Mouse (Mus musculus) lung, embryonic 15.5 days (tissue): ENCODE measurements at regions not wholly inside any gene's neighbourhood (a gene's known extent, or its start where the extent isn't known, plus 50 kb on each side); places are given as distances from the start of the nearest gene placed in this dataset.

Source experiments
- ATAC-seq: fragments of 200-750 bp; cut with Nextera tagmentation; 2 replicates; pipeline ENCODE4 v1.8.0; 2017; ENCODE audit warnings: moderate number of reproducible peaks, borderline replicate concordance; ENCODE audit not compliant: low FRiP score, low TSS enrichment; ENCODE audit errors: extremely low read depth
- H3K27ac ChIP-seq: fragments of 300-500 bp; sonication (generic); 2 replicates; pipeline ENCODE4 v1.5.1; 2015; ENCODE audit warnings: moderate library complexity, mild to moderate bottlenecking, inconsistent platforms
- H3K27me3 ChIP-seq: fragments of 300-500 bp; sonication (generic); 2 replicates; pipeline ENCODE4 v1.6.1; 2015; ENCODE audit warnings: inconsistent platforms
- H3K36me3 ChIP-seq: fragments of 300-500 bp; sonication (generic); 2 replicates; pipeline ENCODE4 v1.6.1; 2015; ENCODE audit warnings: inconsistent platforms
- H3K4me1 ChIP-seq: fragments of 300-500 bp; sonication (generic); 2 replicates; pipeline ENCODE4 v1.6.1; 2015; ENCODE audit warnings: inconsistent platforms
- H3K4me2 ChIP-seq: fragments of 300-500 bp; sonication (generic); 2 replicates; pipeline ENCODE4 v1.6.1; 2015; ENCODE audit warnings: inconsistent platforms, mild to moderate bottlenecking, moderate library complexity
- H3K4me3 ChIP-seq: fragments of 300-500 bp; sonication (generic); 2 replicates; pipeline ENCODE4 v1.5.1; 2015; ENCODE audit warnings: mild to moderate bottlenecking, inconsistent platforms
- H3K9ac ChIP-seq: fragments of 300-500 bp; sonication (generic); 2 replicates; pipeline ENCODE4 v1.6.1; 2015; ENCODE audit warnings: inconsistent platforms
- H3K9me3 ChIP-seq: fragments of 300-500 bp; sonication (generic); 2 replicates; pipeline ENCODE4 v1.6.1; 2016; ENCODE audit warnings: inconsistent platforms
- WGBS: fragments of 180-500 bp; shearing (Covaris S2); methylation state at CpG from one replicate; pipeline ENCODE4 v1.1.7; 2015; 5-methylcytosine and 5-hydroxymethylcytosine counted together

GRCm38 (mm10) chr9:87402010-87402409 lies 146.7 kb upstream of the Cep162 start:
- Histone ChIP-seq H3K9me3 (no peaks in the 10 kb centered on the region), H3K9ac (no peak overlapping the region), H3K4me2 (no peak overlapping the region), H3K4me3 (no peak overlapping the region), H3K4me1 (no peaks in the 10 kb centered on the region), H3K27ac (no peak overlapping the region), H3K27me3 (no peaks in the 10 kb centered on the region), H3K36me3 (no peaks in the 10 kb centered on the region)
- 75% methylated on average over 3 of the region's 3 CpGs for WGBS
- ATAC-seq = no peak

GRCm38 (mm10) chr9:87387516-87387915 lies 132.2 kb upstream of the Cep162 start:
- Histone ChIP-seq H3K27me3 (no peaks in the 10 kb centered on the region), H3K4me3 (no peak overlapping the region), H3K9ac (no peak overlapping the region), H3K4me1 (no peaks in the 10 kb centered on the region), H3K27ac (no peak overlapping the region), H3K36me3 (no peaks in the 10 kb centered on the region), H3K4me2 (no peak overlapping the region), H3K9me3 (no peaks in the 10 kb centered on the region)
- WGBS = 69% methylated on average over 5 of the region's 5 CpGs
- no peak for ATAC-seq

GRCm38 (mm10) chr9:87383513-87383912 lies 128.2 kb upstream of the Cep162 start:
- no peak overlapping the region for H3K4me2 ChIP-seq
- no peak for ATAC-seq

GRCm38 (mm10) chr9:87377921-87378320 lies 122.6 kb upstream of the Cep162 start:
- H3K4me3 ChIP-seq = no peak overlapping the region
- no peak overlapping the region for H3K27ac ChIP-seq
- H3K27me3 ChIP-seq = no peaks in the 10 kb centered on the region
- WGBS = 78% methylated on average over 7 of the region's 7 CpGs
- no peaks in the 10 kb centered on the region for H3K36me3 ChIP-seq
- H3K4me1 ChIP-seq = no peaks in the 10 kb centered on the region
- no peak overlapping the region for H3K4me2 ChIP-seq
- no peaks in the 10 kb centered on the region for H3K9me3 ChIP-seq
- ATAC-seq = no peak
- no peak overlapping the region for H3K9ac ChIP-seq

More at GRCm38 (mm10) chr9:87383513-87383912, 128.2 kb upstream of the Cep162 start:
- Histone ChIP-seq H3K9ac (no peak overlapping the region), H3K4me1 (no peaks in the 10 kb centered on the region), H3K36me3 (no peaks in the 10 kb centered on the region), H3K27me3 (no peaks in the 10 kb centered on the region), H3K4me3 (no peak overlapping the region), H3K9me3 (no peaks in the 10 kb centered on the region), H3K27ac (no peak overlapping the region)
- WGBS = 78% methylated on average over 3 of the region's 3 CpGs

GRCm38 (mm10) chr9:87376731-87377310 lies 121.5 kb upstream of the Cep162 start:
- Histone ChIP-seq H3K27me3 (no peaks in the 10 kb centered on the region), H3K9ac (no peak overlapping the region), H3K4me1 (no peaks in the 10 kb centered on the region), H3K4me3 (no peak overlapping the region), H3K4me2 (no peak overlapping the region), H3K27ac (no peak overlapping the region), H3K9me3 (no peaks in the 10 kb centered on the region), H3K36me3 (no peaks in the 10 kb centered on the region)
- WGBS = 37% methylated on average over 10 of the region's 10 CpGs
- no peak for ATAC-seq

GRCm38 (mm10) chr9:87372251-87372905 lies 117.0 kb upstream of the Cep162 start:
- H3K9me3 ChIP-seq = no peaks in the 10 kb centered on the region
- H3K9ac ChIP-seq = no peak overlapping the region
- H3K4me2 ChIP-seq = no peak overlapping the region
- no peak overlapping the region for H3K4me3 ChIP-seq
- WGBS = 71% methylated on average over 4 of the region's 4 CpGs
- no peaks in the 10 kb centered on the region for H3K27me3 ChIP-seq
- H3K27ac ChIP-seq = no peak overlapping the region
- no peaks in the 10 kb centered on the region for H3K36me3 ChIP-seq
- ATAC-seq = no peak
- no peaks in the 10 kb centered on the region for H3K4me1 ChIP-seq

- 58% methylated on average over 4 of the region's 4 CpGs for WGBS
- no peaks in the 10 kb centered on the region for H3K36me3 ChIP-seq
- no peaks in the 10 kb centered on the region for H3K27me3 ChIP-seq
- no peak overlapping the region for H3K4me2 ChIP-seq
- ATAC-seq = no peak
- H3K9me3 ChIP-seq = no peaks in the 10 kb centered on the region
- H3K4me1 ChIP-seq = no peaks in the 10 kb centered on the region
- no peak overlapping the region for H3K27ac ChIP-seq
- no peak overlapping the region for H3K4me3 ChIP-seq
- H3K9ac ChIP-seq = no peak overlapping the region
Observed at GRCm38 (mm10) chr9:87369059-87369458, 113.7 kb upstream of the Cep162 start.

- Histone ChIP-seq H3K4me1 (no peaks in the 10 kb centered on the region), H3K27me3 (no peaks in the 10 kb centered on the region), H3K4me3 (no peak overlapping the region), H3K27ac (no peak overlapping the region), H3K4me2 (no peak overlapping the region), H3K36me3 (no peaks in the 10 kb centered on the region), H3K9me3 (no peaks in the 10 kb centered on the region), H3K9ac (no peak overlapping the region)
- ATAC-seq = no peak
- 33% methylated on average over 1 of the region's 1 CpGs for WGBS
Observed at GRCm38 (mm10) chr9:87347008-87347407, 91.7 kb upstream of the Cep162 start.

- no peaks in the 10 kb centered on the region for H3K27me3 ChIP-seq
- no peaks in the 10 kb centered on the region for H3K4me1 ChIP-seq
- WGBS = 49% methylated on average over 3 of the region's 3 CpGs
- no peaks in the 10 kb centered on the region for H3K36me3 ChIP-seq
- no peak overlapping the region for H3K4me2 ChIP-seq
- no peak overlapping the region for H3K4me3 ChIP-seq
- ATAC-seq = no peak
- H3K27ac ChIP-seq = no peak overlapping the region
- no peak overlapping the region for H3K9ac ChIP-seq
- no peaks in the 10 kb centered on the region for H3K9me3 ChIP-seq
Observed at GRCm38 (mm10) chr9:87346278-87346882, 91.0 kb upstream of the Cep162 start.

GRCm38 (mm10) chr9:87341438-87341837 lies 86.1 kb upstream of the Cep162 start:
- Histone ChIP-seq H3K36me3 (no peaks in the 10 kb centered on the region), H3K4me3 (no peak overlapping the region), H3K4me1 (no peaks in the 10 kb centered on the region), H3K27me3 (no peaks in the 10 kb centered on the region), H3K9me3 (no peaks in the 10 kb centered on the region), H3K27ac (no peak overlapping the region), H3K9ac (no peak overlapping the region), H3K4me2 (no peak overlapping the region)
- ATAC-seq = no peak
- WGBS = 64% methylated on average over 5 of the region's 5 CpGs

GRCm38 (mm10) chr9:87326374-87327295 lies 71.3 kb upstream of the Cep162 start:
- Histone ChIP-seq H3K4me1 (no peaks in the 10 kb centered on the region), H3K36me3 (no peaks in the 10 kb centered on the region), H3K4me3 (no peak overlapping the region), H3K4me2 (no peak overlapping the region), H3K27me3 (no peaks in the 10 kb centered on the region), H3K27ac (no peak overlapping the region), H3K9ac (no peak overlapping the region), H3K9me3 (no peaks in the 10 kb centered on the region)
- WGBS = 32% methylated on average over 6 of the region's 6 CpGs
- ATAC-seq = no peak

- ATAC-seq = no peak
- Histone ChIP-seq H3K27me3 (no peaks in the 10 kb centered on the region), H3K4me2 (no peak overlapping the region), H3K4me1 (no peaks in the 10 kb centered on the region), H3K36me3 (no peaks in the 10 kb centered on the region), H3K9me3 (no peaks in the 10 kb centered on the region), H3K27ac (no peak overlapping the region), H3K9ac (no peak overlapping the region), H3K4me3 (no peak overlapping the region)
- 60% methylated on average over 2 of the region's 2 CpGs for WGBS
Observed at GRCm38 (mm10) chr9:87323690-87324089, 68.4 kb upstream of the Cep162 start.
